Mouse (Mus musculus): ENCODE measurements around the gene Mbtd1. TPM values are rescaled to one million over a fixed set of nuclear protein-coding genes. Genes with fewer than 3 reads are reported as not detected.
A peak's percentile ranks its signal among the peaks of the same experiment; 100 is the strongest.

Gene Mbtd1
- polyA plus RNA-seq, 1 experiment from 2014 or later, result 18.0 TPM

GRCm38 (mm10) chr11:93884068-93884467 is 1.6 kb upstream of the Mbtd1 start:
- Histone ChIP-seq H3K9me3 (ENCODE audit: control insufficient read depth, low read length) (no peaks in the 10 kb centered on the region), H3K36me3 (ENCODE audit: control insufficient read depth, insufficient read depth, low read length) (peaks cover 6% of the 10 kb centered on the region; the same call in 1 of the 2 replicates), H3K27me3 (replicated peaks; ENCODE audit: control insufficient read depth, insufficient read depth, low read length) (no peaks in the 10 kb centered on the region), H3K9ac (ENCODE audit: low read depth, low read length) (peak overlapping the region; percentile 69; the same call in 1 of the 2 replicates), H3K4me2 (ENCODE audit: low read length) (peak overlapping the region; percentile 82), H3K4me1 (ENCODE audit: control insufficient read depth, insufficient read depth, low read depth, low read length) (peaks cover 28% of the 10 kb centered on the region), H3K4me3 (ENCODE audit: low read length) (peak overlapping the region; percentile 99), H3K27ac (ENCODE audit: low read depth, low read length) (no peak overlapping the region)
- ATAC-seq, result no peak
- 94% methylated on average over 4 of the region's 4 CpGs for WGBS

GRCm38 (mm10) chr11:93884901-93885571 is 616 bp upstream of the Mbtd1 start:
- ATAC-seq, result peak; percentile 46
- peak overlapping the region; percentile 69 for H3K9ac ChIP-seq (ENCODE audit: low read depth, low read length)
- peak overlapping the region; percentile 82 for H3K4me2 ChIP-seq (ENCODE audit: low read length)
- no peaks in the 10 kb centered on the region for H3K27me3 ChIP-seq (replicated peaks; ENCODE audit: control insufficient read depth, insufficient read depth, low read length)
- no peaks in the 10 kb centered on the region for H3K36me3 ChIP-seq (ENCODE audit: control insufficient read depth, insufficient read depth, low read length)
- H3K4me3 ChIP-seq (ENCODE audit: low read length), result peak overlapping the region; percentile 99
- peaks cover 28% of the 10 kb centered on the region for H3K4me1 ChIP-seq (ENCODE audit: control insufficient read depth, insufficient read depth, low read depth, low read length)
- no peaks in the 10 kb centered on the region for H3K9me3 ChIP-seq (ENCODE audit: control insufficient read depth, low read length)
- H3K27ac ChIP-seq (ENCODE audit: low read depth, low read length), result peak overlapping the region; percentile 96
- under 1% methylated on average over 72 of the region's 81 CpGs for WGBS

GRCm38 (mm10) chr11:93886411-93887079 is 893 bp downstream of the Mbtd1 start:
- Histone ChIP-seq H3K36me3 (ENCODE audit: control insufficient read depth, insufficient read depth, low read length) (peaks cover under 1% of the 10 kb centered on the region), H3K9me3 (ENCODE audit: control insufficient read depth, low read length) (no peaks in the 10 kb centered on the region), H3K4me3 (ENCODE audit: low read length) (peak overlapping the region; percentile 99), H3K4me2 (ENCODE audit: low read length) (peak overlapping the region; percentile 98), H3K27me3 (replicated peaks; ENCODE audit: control insufficient read depth, insufficient read depth, low read length) (no peaks in the 10 kb centered on the region), H3K27ac (ENCODE audit: low read depth, low read length) (peak overlapping the region; percentile 96), H3K9ac (ENCODE audit: low read depth, low read length) (peak overlapping the region; percentile 96), H3K4me1 (ENCODE audit: control insufficient read depth, insufficient read depth, low read depth, low read length) (peaks cover 28% of the 10 kb centered on the region)
- WGBS, result under 1% methylated on average over 32 of the region's 34 CpGs
- ATAC-seq, result no peak

- ATAC-seq, result no peak
- WGBS, result under 1% methylated on average over 4 of the region's 4 CpGs
- no peak overlapping the region; the same call in 1 of the 2 replicates for H3K27ac ChIP-seq (ENCODE audit: low read depth, low read length)
These were observed 1.4 kb downstream of the Mbtd1 start for GRCm38 (mm10) chr11:93887080-93887447.

GRCm38 (mm10) chr11:93897732-93898131 is 12.1 kb downstream of the Mbtd1 start:
- H3K27ac ChIP-seq (ENCODE audit: low read depth, low read length), result no peak overlapping the region
- no peaks in the 10 kb centered on the region for H3K4me1 ChIP-seq (ENCODE audit: control insufficient read depth, insufficient read depth, low read depth, low read length)
- H3K4me3 ChIP-seq (ENCODE audit: low read length), result no peak overlapping the region
- H3K27me3 ChIP-seq (replicated peaks; ENCODE audit: control insufficient read depth, insufficient read depth, low read length), result no peaks in the 10 kb centered on the region
- peaks cover 3% of the 10 kb centered on the region for H3K36me3 ChIP-seq (ENCODE audit: control insufficient read depth, insufficient read depth, low read length)
- WGBS, result 86% methylated on average over 3 of the region's 3 CpGs
- no peak overlapping the region for H3K4me2 ChIP-seq (ENCODE audit: low read length)
- H3K9me3 ChIP-seq (ENCODE audit: control insufficient read depth, low read length), result no peaks in the 10 kb centered on the region
- ATAC-seq, result no peak
- H3K9ac ChIP-seq (ENCODE audit: low read depth, low read length), result no peak overlapping the region

More at GRCm38 (mm10) chr11:93887080-93887447, 1.4 kb downstream of the Mbtd1 start:
- peak overlapping the region; percentile 96 for H3K9ac ChIP-seq (ENCODE audit: low read depth, low read length)
- H3K9me3 ChIP-seq (ENCODE audit: control insufficient read depth, low read length), result no peaks in the 10 kb centered on the region
- peak overlapping the region; percentile 99 for H3K4me3 ChIP-seq (ENCODE audit: low read length)
- no peaks in the 10 kb centered on the region for H3K27me3 ChIP-seq (replicated peaks; ENCODE audit: control insufficient read depth, insufficient read depth, low read length)
- peak overlapping the region; percentile 98 for H3K4me2 ChIP-seq (ENCODE audit: low read length)
- H3K36me3 ChIP-seq (ENCODE audit: control insufficient read depth, insufficient read depth, low read length), result peaks cover 3% of the 10 kb centered on the region
- H3K4me1 ChIP-seq (ENCODE audit: control insufficient read depth, insufficient read depth, low read depth, low read length), result peaks cover 28% of the 10 kb centered on the region

- H3K9me3 ChIP-seq (ENCODE audit: control insufficient read depth, low read length), result no peaks in the 10 kb centered on the region
- H3K4me3 ChIP-seq (ENCODE audit: low read length), result no peak overlapping the region
- peaks cover 30% of the 10 kb centered on the region for H3K36me3 ChIP-seq (ENCODE audit: control insufficient read depth, insufficient read depth, low read length)
- no peaks in the 10 kb centered on the region for H3K27me3 ChIP-seq (replicated peaks; ENCODE audit: control insufficient read depth, insufficient read depth, low read length)
- ATAC-seq, result no peak
- H3K27ac ChIP-seq (ENCODE audit: low read depth, low read length), result no peak overlapping the region
- H3K4me1 ChIP-seq (ENCODE audit: control insufficient read depth, insufficient read depth, low read depth, low read length), result no peaks in the 10 kb centered on the region
- H3K9ac ChIP-seq (ENCODE audit: low read depth, low read length), result no peak overlapping the region
- WGBS, result 91% methylated on average over 4 of the region's 4 CpGs
- no peak overlapping the region for H3K4me2 ChIP-seq (ENCODE audit: low read length)
These were observed 21.2 kb downstream of the Mbtd1 start for GRCm38 (mm10) chr11:93906834-93907233.

- WGBS, result 87% methylated on average over 3 of the region's 3 CpGs
- no peaks in the 10 kb centered on the region for H3K27me3 ChIP-seq (replicated peaks; ENCODE audit: control insufficient read depth, insufficient read depth, low read length)
- H3K36me3 ChIP-seq (ENCODE audit: control insufficient read depth, insufficient read depth, low read length), result peaks cover 30% of the 10 kb centered on the region
- H3K4me3 ChIP-seq (ENCODE audit: low read length), result no peak overlapping the region
- no peak overlapping the region for H3K9ac ChIP-seq (ENCODE audit: low read depth, low read length)
- ATAC-seq, result no peak
- H3K9me3 ChIP-seq (ENCODE audit: control insufficient read depth, low read length), result no peaks in the 10 kb centered on the region
- no peaks in the 10 kb centered on the region for H3K4me1 ChIP-seq (ENCODE audit: control insufficient read depth, insufficient read depth, low read depth, low read length)
- no peak overlapping the region for H3K4me2 ChIP-seq (ENCODE audit: low read length)
- H3K27ac ChIP-seq (ENCODE audit: low read depth, low read length), result no peak overlapping the region
These were observed 22.2 kb downstream of the Mbtd1 start for GRCm38 (mm10) chr11:93907839-93908238.

- Histone ChIP-seq H3K9me3 (ENCODE audit: control insufficient read depth, low read length) (no peaks in the 10 kb centered on the region), H3K36me3 (ENCODE audit: control insufficient read depth, insufficient read depth, low read length) (peaks cover 33% of the 10 kb centered on the region), H3K27ac (ENCODE audit: low read depth, low read length) (no peak overlapping the region), H3K4me2 (ENCODE audit: low read length) (no peak overlapping the region), H3K4me1 (ENCODE audit: control insufficient read depth, insufficient read depth, low read depth, low read length) (no peaks in the 10 kb centered on the region), H3K4me3 (ENCODE audit: low read length) (no peak overlapping the region), H3K9ac (ENCODE audit: low read depth, low read length) (no peak overlapping the region), H3K27me3 (replicated peaks; ENCODE audit: control insufficient read depth, insufficient read depth, low read length) (no peaks in the 10 kb centered on the region)
- ATAC-seq, result no peak
- 94% methylated on average over 9 of the region's 9 CpGs for WGBS
These were observed 23.2 kb downstream of the Mbtd1 start for GRCm38 (mm10) chr11:93908829-93909228.

GRCm38 (mm10) chr11:93911603-93912002 is 26.0 kb downstream of the Mbtd1 start:
- H3K36me3 ChIP-seq (ENCODE audit: control insufficient read depth, insufficient read depth, low read length), result peaks cover 38% of the 10 kb centered on the region
- 89% methylated on average over 3 of the region's 3 CpGs for WGBS

More at GRCm38 (mm10) chr11:93911603-93912002, 26.0 kb downstream of the Mbtd1 start:
- Histone ChIP-seq H3K9ac (ENCODE audit: low read depth, low read length) (no peak overlapping the region), H3K4me3 (ENCODE audit: low read length) (no peak overlapping the region), H3K9me3 (ENCODE audit: control insufficient read depth, low read length) (no peaks in the 10 kb centered on the region), H3K27ac (ENCODE audit: low read depth, low read length) (no peak overlapping the region), H3K4me2 (ENCODE audit: low read length) (no peak overlapping the region), H3K27me3 (replicated peaks; ENCODE audit: control insufficient read depth, insufficient read depth, low read length) (no peaks in the 10 kb centered on the region), H3K4me1 (ENCODE audit: control insufficient read depth, insufficient read depth, low read depth, low read length) (no peaks in the 10 kb centered on the region)
- ATAC-seq, result no peak

All from hindbrain, embryonic 16.5 days (tissue).